Mouse (Mus musculus): Measurements from ENCODE around the gene Gm525.

Gene Gm525

GRCm38 (mm10) chr11:89086208-89086809, 12.7 kb downstream of the Gm525 start:
- in situ Hi-C loops (cut with MboI; ENCODE audit: unreplicated experiment in 2 of 2), result loop anchor here in 1 of 2 experiments (25.0 kb wide), 1 partner anchor 1551 kb away; the partner anchor contains the start of genes Cox11 and Stxbp4

GRCm38 (mm10) chr11:89088754-89089153, 15.1 kb downstream of the Gm525 start:
- in situ Hi-C loops (cut with MboI; ENCODE audit: unreplicated experiment in 2 of 2), result loop anchor here in 1 of 2 experiments (25.0 kb wide), 1 partner anchor 1549 kb away; the partner anchor contains the start of genes Cox11 and Stxbp4

DNA sequence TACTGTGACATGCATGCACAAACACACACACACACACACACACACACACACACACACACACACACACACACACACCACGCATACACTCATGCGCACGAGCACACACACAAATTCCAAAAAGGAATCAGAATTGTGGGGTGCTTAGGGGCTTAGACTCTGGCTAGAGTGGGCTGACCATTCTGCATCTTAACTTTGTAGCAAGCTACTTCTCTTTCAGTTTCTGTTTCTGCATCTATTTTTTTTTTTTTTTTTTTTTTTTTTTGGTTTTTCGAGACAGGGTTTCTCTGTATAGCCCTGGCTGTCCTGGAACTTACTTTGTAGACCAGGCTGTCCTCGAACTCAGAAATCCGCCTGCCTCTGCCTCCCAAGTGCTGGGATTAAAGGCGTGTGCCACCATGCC, 16.7 kb downstream of the Gm525 start:
- in situ Hi-C loops (cut with MboI; ENCODE audit: unreplicated experiment in 2 of 2), result loop anchor here in 1 of 2 experiments (25.0 kb wide), 1 partner anchor 1547 kb away; the partner anchor contains the start of genes Cox11 and Stxbp4

DNA sequence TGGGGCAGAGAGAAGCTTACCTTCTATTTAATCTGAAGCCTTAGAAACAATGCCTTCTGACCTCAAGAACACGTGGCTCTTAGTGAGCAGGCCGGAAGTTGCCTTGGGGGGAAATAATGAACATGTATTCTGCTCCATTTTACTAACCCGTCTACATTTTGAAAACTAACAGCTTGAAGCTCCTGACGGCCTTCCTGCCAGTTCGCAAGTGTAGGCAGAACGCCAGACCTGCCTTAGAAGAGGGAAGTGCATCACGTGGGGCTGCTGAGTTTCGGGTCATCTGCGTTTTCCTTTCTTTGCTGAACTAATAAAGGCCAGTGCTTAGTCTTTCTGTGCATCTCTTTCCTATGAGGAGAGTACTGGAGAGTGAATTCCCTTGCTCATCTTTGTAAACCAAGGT, 19.1 kb downstream of the Gm525 start:
- in situ Hi-C loops (cut with MboI; ENCODE audit: unreplicated experiment in 2 of 2), result loop anchor here in 1 of 2 experiments (25.0 kb wide), 1 partner anchor 1545 kb away; the partner anchor contains the start of genes Cox11 and Stxbp4

- in situ Hi-C loops (cut with MboI; ENCODE audit: unreplicated experiment in 2 of 2), result loop anchor here in 1 of 2 experiments (5.0 to 25.0 kb wide), 3 partner anchors 207 to 1542 kb away; partner anchors contain the start of genes Cox11, Nog and Stxbp4
Measured at GRCm38 (mm10) chr11:89095306-89095705, 21.7 kb downstream of the Gm525 start.

DNA sequence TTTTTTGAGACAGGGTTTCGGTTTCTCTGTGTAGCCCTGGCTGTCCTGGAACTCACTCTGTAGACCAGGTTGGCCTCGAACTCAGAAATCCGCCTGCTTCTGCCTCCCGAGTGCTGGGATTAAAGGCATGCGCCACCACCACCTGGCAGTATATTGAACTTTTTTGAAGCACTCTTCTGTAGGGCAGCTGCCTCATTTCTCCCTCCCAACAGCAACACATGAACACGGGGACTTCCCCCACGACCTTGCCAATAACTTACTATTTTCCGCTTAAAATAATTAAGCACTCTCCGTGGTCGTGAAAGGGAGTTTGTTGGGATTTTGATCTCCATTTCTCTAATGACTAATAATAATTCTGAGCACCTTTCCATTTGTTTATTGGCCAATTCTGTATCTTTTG, 23.7 kb downstream of the Gm525 start:
- in situ Hi-C loops (cut with MboI; ENCODE audit: unreplicated experiment in 2 of 2), result loop anchor here in 1 of 2 experiments (5.0 to 25.0 kb wide), 3 partner anchors 205 to 1540 kb away; partner anchors contain the start of genes Cox11, Nog and Stxbp4

DNA sequence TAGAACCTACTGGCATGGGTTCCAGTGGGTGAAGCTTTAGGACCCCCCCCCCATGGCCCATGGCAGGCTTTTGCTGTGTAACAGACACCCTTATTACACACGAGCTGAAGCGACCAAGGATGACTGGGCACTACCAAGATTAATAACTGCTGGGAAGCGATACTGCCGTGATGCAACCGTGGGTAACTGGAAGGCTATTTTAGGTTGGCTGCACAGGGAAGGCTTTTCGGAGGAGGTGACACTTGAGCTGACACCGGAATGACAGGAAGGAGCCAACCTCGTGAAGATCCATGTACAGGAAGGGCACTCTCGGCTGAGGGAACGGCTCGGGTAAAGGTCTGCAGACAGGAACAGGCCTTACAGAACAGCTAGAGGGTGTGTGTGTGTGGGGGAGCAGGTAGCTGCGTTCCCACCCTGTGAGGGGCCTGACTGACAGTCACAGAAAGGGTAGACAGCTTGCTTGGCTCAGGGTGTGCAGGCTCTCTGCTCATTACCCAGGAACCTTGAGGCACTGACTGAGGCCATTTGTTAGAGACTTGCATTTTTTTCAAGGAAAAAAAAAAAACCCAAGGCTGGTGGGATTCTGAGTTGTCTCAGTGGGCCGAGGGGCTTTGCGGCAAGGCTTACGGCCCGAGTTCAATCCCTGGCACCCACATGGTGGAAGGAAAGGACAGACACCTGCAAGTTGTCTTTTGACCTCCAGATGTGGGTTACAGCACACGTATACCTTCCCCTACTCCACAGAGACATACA, 24.6 kb downstream of the Gm525 start:
- in situ Hi-C loops (cut with MboI; ENCODE audit: unreplicated experiment in 2 of 2), result loop anchor here in 1 of 2 experiments (5.0 to 25.0 kb wide), 3 partner anchors 204 to 1539 kb away; partner anchors contain the start of genes Cox11, Nog and Stxbp4

- in situ Hi-C loops (cut with MboI; ENCODE audit: unreplicated experiment in 2 of 2), result loop anchor here in 1 of 2 experiments (5.0 to 25.0 kb wide), 3 partner anchors 203 to 1538 kb away; partner anchors contain the start of genes Cox11, Nog and Stxbp4
Measured at GRCm38 (mm10) chr11:89098930-89099329, 25.3 kb downstream of the Gm525 start.

- in situ Hi-C loops (cut with MboI; ENCODE audit: unreplicated experiment in 2 of 2), result loop anchor here (5.0 to 25.0 kb wide), 5 partner anchors 204 to 1512 kb away; partner anchors contain the start of gene Nog (in 1 of the 2)
Measured at GRCm38 (mm10) chr11:89100403-89100802, 26.8 kb downstream of the Gm525 start.

DNA sequence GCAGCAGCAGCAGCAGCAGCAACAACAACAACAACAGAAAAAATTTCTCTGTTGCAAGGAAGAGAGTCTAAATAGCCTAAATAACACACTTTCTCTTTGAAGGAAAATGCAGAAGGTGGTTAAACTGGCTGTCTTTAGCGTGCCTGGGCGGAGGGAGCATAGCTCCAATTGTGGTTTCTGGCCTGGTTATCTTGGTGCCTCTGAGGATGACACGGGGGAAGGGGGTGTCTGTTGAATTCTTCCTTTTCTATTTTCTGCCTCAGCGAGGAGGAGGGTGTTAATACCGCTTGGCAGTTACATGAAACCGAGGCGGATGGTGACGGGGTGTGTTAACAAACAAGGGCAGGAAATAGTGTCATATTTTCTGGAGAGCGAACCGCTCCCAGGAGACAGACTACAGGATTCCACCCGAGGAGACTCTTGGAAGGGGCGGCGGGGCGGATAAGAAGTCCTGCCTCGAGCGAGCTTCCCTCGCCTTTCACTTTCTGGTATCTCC, 27.2 kb downstream of the Gm525 start:
- in situ Hi-C loops (cut with MboI; ENCODE audit: unreplicated experiment in 2 of 2), result loop anchor here (5.0 to 25.0 kb wide), 5 partner anchors 204 to 1511 kb away; partner anchors contain the start of gene Nog (in 1 of the 2)

DNA sequence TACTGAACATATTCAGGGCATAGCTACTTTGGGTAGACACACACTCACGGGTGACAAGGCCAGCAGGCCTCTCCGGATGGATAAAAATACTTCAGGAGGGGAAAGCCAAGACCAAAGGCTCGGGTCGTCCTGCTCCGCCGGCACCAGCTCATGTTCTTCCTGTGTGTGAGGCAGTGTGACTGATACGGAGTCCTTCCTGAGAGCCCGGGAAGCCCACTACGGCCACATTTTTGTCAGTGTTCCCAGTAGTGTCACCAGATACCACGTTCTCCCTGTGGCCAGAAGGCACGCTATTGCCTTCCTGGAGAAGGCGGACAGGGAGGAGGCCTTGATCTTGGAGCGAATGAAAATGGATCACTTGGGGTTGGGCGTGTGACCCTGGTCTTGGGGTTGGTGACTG, 29.5 kb downstream of the Gm525 start:
- in situ Hi-C loops (cut with MboI; ENCODE audit: unreplicated experiment in 2 of 2), result loop anchor here (5.0 to 25.0 kb wide), 5 partner anchors 202 to 1509 kb away; partner anchors contain the start of gene Nog (in 1 of the 2)

DNA sequence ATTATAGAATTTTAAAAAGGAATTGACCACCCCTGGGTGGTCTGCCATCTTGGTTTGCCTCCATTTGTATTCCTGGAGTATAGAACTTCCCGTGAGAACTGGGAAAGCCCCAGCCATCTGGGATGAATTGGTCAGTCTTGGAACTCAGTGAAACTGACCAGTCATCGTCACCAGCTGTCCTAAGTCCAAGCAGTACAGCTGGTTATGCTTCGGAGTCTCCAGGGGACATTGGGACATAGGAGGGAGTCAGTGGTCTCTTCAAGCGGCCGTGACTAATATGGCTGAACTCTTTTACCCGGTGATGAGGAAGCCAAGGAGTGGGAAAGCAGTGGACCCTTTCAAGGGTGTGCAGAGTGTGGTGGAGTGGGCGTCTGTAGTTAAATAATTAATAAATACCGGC, 31.6 kb downstream of the Gm525 start:
- in situ Hi-C loops (cut with MboI; ENCODE audit: unreplicated experiment in 2 of 2), result loop anchor here (10.0 to 25.0 kb wide), 3 partner anchors 200 to 1507 kb away; partner anchors contain the start of gene Nog (in 1 of the 2)

GRCm38 (mm10) chr11:89105823-89106222, 32.2 kb downstream of the Gm525 start:
- in situ Hi-C loops (cut with MboI; ENCODE audit: unreplicated experiment in 2 of 2), result loop anchor here (10.0 to 25.0 kb wide), 3 partner anchors 199 to 1506 kb away; partner anchors contain the start of gene Nog (in 1 of the 2)

DNA sequence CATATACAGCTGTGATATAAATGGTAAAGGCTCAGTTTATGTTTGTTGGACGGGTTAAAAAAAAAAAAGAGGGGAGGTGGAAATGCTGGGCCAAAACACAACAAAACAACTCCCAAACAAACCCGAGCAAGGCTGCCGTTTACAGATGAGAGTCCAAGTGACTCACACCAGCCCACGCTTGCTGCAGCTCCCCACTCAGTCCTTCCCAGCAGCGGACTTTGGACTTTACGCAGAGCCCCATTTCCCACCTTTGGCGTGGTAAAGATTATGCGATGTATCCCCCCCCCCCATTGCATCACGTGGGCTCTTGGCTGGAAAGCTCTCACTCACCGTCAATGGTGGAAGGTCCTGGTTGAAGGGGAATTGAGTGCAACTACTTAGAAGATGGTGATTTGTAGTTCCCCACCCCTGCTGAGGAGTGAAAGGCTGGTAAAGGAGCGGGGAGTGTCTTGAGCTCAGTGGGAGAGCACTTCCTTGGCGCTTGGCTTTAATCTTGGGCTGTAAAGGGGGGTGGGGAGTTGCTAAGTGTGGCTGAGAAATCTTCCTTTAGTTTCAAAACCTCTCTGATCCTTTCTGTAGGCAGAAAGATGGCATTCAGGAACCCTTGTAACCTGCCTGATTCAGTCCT, 33.7 kb downstream of the Gm525 start:
- in situ Hi-C loops (cut with MboI; ENCODE audit: unreplicated experiment in 2 of 2), result loop anchor here (10.0 to 25.0 kb wide), 3 partner anchors 198 to 1505 kb away; partner anchors contain the start of gene Nog (in 1 of the 2)

- in situ Hi-C loops (cut with MboI; ENCODE audit: unreplicated experiment in 2 of 2), result loop anchor here in 1 of 2 experiments (25.0 kb wide), 1 partner anchor 1488 kb away; no protein-coding TSS in a partner anchor
Measured at GRCm38 (mm10) chr11:89124411-89124810, 50.8 kb downstream of the Gm525 start.

GRCm38 (mm10) chr11:89130856-89131255, 57.2 kb downstream of the Gm525 start:
- in situ Hi-C loops (cut with MboI; ENCODE audit: unreplicated experiment in 2 of 2), result no loop called here

- in situ Hi-C loops (cut with MboI; ENCODE audit: unreplicated experiment in 2 of 2), result no loop called here
Measured at GRCm38 (mm10) chr11:89132406-89132805, 58.8 kb downstream of the Gm525 start.

- in situ Hi-C loops (cut with MboI; ENCODE audit: unreplicated experiment in 2 of 2), result no loop called here
Measured at GRCm38 (mm10) chr11:89134211-89134610, 60.6 kb downstream of the Gm525 start.

DNA sequence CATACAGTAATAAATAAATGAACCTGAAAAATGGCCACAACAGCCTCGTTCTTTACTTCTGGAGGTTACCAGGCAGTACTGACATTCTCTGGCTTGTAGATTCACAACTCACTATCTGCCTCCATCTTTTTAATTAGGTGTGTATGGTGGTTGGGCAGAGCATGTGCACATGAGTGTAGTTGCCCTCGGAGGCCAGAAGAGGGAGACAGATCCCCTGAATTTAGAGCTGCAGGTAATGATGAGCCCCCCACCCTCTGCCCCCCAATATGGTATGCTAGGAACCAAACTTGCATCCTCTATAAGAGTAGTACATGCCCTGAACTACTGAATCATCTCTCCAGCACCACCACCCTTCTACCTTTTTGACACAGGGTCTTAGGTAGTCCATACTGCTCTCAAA, 64.3 kb downstream of the Gm525 start:
- in situ Hi-C loops (cut with MboI; ENCODE audit: unreplicated experiment in 2 of 2), result no loop called here
